Mouse (Mus musculus) bone marrow, adult 2 months (tissue): ENCODE measurements around the gene Foxo6.

Experiments used
- CTCF ChIP-seq: fragments of 200-500 bp; IDR thresholded peaks from 2 replicates; pipeline ENCODE4 v1.5.1; 2011; ENCODE audit warnings: low read length, control low read depth; ENCODE audit not compliant: control insufficient read depth, insufficient read depth
- POLR2A ChIP-seq: fragments of 200-500 bp; IDR thresholded peaks from 2 replicates; pipeline ENCODE4 v1.6.1; 2011; ENCODE audit warnings: low read depth, mild to moderate bottlenecking, control low read depth, low read length, borderline replicate concordance; ENCODE audit not compliant: control insufficient read depth

GRCm38 (mm10) chr4:120275487-120275886 lies 11.7 kb downstream of the Foxo6 start:
- no peak for TF ChIP-seq POLR2A
- no peak for TF ChIP-seq CTCF
